Mouse (Mus musculus): ENCODE measurements around the gene Dmwd. TPM values are rescaled to one million over a fixed set of nuclear protein-coding genes. Genes with fewer than 3 reads are reported as not detected.

Gene Dmwd
- polyA plus RNA-seq, 1 experiment from 2014 or later = 12.6 TPM

GRCm38 (mm10) chr7:19050172-19050571 is 25.9 kb upstream of the Dmwd start:
- Histone ChIP-seq H3K4me3 (ENCODE audit: low read length) (no peak overlapping the region), H3K9me3 (replicated peaks; ENCODE audit: control insufficient read depth, low read length) (no peaks in the 10 kb centered on the region), H3K27ac (ENCODE audit: low read length) (no peak overlapping the region), H3K9ac (ENCODE audit: low read length) (no peak overlapping the region), H3K4me2 (ENCODE audit: low read depth, low read length) (no peak overlapping the region), H3K36me3 (ENCODE audit: control insufficient read depth, insufficient read depth) (peaks cover 51% of the 10 kb centered on the region), H3K27me3 (ENCODE audit: control insufficient read depth, insufficient read depth, low read length) (no peaks in the 10 kb centered on the region), H3K4me1 (ENCODE audit: control insufficient read depth, insufficient read depth, low read length) (no peaks in the 10 kb centered on the region; the same call in 1 of the 2 replicates)
- 80% methylated on average over 8 of the region's 8 CpGs for WGBS
- ATAC-seq (replicated peaks; ENCODE audit: extremely low read depth, insufficient read depth, low FRiP score) = no peak

DNA sequence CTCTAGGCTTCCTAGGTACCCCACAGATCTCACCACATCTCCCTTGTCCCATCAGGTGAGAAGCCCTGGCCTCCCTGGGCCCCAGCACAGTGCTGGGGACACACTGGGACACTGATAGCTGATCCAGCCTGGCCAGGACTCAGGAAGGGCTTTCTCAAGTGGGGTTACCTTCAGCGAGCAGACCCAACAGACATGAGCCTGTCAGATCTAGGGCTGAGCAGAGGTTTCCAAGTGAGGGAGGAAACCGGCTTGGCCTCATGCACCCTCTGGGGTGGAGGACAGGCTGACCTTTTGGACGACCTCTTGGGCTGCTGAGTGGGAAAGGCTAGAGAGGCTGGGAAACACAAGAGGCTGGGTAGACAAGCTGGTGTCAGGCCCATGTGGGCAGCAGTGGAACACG is 24.9 kb upstream of the Dmwd start:
- no peaks in the 10 kb centered on the region for H3K27me3 ChIP-seq (ENCODE audit: control insufficient read depth, insufficient read depth, low read length)
- H3K36me3 ChIP-seq (ENCODE audit: control insufficient read depth, insufficient read depth) = peaks cover 41% of the 10 kb centered on the region
- H3K4me1 ChIP-seq (ENCODE audit: control insufficient read depth, insufficient read depth, low read length) = no peaks in the 10 kb centered on the region; the same call in 1 of the 2 replicates
- H3K9me3 ChIP-seq (replicated peaks; ENCODE audit: control insufficient read depth, low read length) = no peaks in the 10 kb centered on the region
- H3K27ac ChIP-seq (ENCODE audit: low read length) = no peak overlapping the region
- no peak for ATAC-seq (replicated peaks; ENCODE audit: extremely low read depth, insufficient read depth, low FRiP score)
- no peak overlapping the region for H3K4me2 ChIP-seq (ENCODE audit: low read depth, low read length)
- no peak overlapping the region for H3K9ac ChIP-seq (ENCODE audit: low read length)
- 60% methylated on average over 4 of the region's 4 CpGs for WGBS
- no peak overlapping the region for H3K4me3 ChIP-seq (ENCODE audit: low read length)

GRCm38 (mm10) chr7:19052345-19053135 is 23.5 kb upstream of the Dmwd start:
- H3K9ac ChIP-seq (ENCODE audit: low read length) = no peak overlapping the region
- H3K9me3 ChIP-seq (replicated peaks; ENCODE audit: control insufficient read depth, low read length) = no peaks in the 10 kb centered on the region
- H3K27ac ChIP-seq (ENCODE audit: low read length) = no peak overlapping the region
- no peak overlapping the region for H3K4me2 ChIP-seq (ENCODE audit: low read depth, low read length)
- no peak for ATAC-seq (replicated peaks; ENCODE audit: extremely low read depth, insufficient read depth, low FRiP score)
- 84% methylated on average over 15 of the region's 15 CpGs for WGBS
- peaks cover 34% of the 10 kb centered on the region for H3K36me3 ChIP-seq (ENCODE audit: control insufficient read depth, insufficient read depth)
- H3K4me1 ChIP-seq (ENCODE audit: control insufficient read depth, insufficient read depth, low read length) = no peaks in the 10 kb centered on the region; the same call in 1 of the 2 replicates
- no peaks in the 10 kb centered on the region for H3K27me3 ChIP-seq (ENCODE audit: control insufficient read depth, insufficient read depth, low read length)
- no peak overlapping the region for H3K4me3 ChIP-seq (ENCODE audit: low read length)

DNA sequence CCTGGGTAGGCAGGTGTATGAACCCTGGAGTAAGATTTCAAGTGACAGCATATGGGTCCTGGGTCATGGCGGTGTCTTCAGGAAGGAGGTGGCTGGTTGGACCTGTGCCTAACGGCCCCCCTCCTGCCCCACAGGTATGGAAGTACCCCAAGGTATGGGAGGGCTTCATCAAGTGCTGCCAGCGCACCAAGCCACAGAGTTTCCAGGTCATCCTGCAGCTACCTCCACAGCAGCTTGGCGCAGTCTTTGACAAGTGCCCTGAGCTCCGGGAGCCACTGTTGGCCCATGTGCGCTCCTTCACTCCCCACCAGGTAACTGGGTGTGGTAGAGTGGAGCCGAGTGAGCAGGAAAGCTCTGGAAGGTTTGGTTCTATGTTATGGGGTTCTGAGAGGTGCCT is 22.9 kb upstream of the Dmwd start:
- peaks cover 28% of the 10 kb centered on the region for H3K36me3 ChIP-seq (ENCODE audit: control insufficient read depth, insufficient read depth)

GRCm38 (mm10) chr7:19054047-19054776 is 21.8 kb upstream of the Dmwd start, which contains the start of gene Rsph6a:
Rsph6a (plus strand) TSS chr7:19054690.
- no peak within 1 kb of the TSS for H3K4me3 ChIP-seq (ENCODE audit: low read length)
- no peak within 1 kb of the TSS for H3K27ac ChIP-seq (ENCODE audit: low read length)
- no peak within 1 kb of the TSS for H3K9ac ChIP-seq (ENCODE audit: low read length)
- no peaks in the 10 kb centered on the region; the same call in 1 of the 2 replicates for H3K4me1 ChIP-seq (ENCODE audit: control insufficient read depth, insufficient read depth, low read length)
- H3K9me3 ChIP-seq (replicated peaks; ENCODE audit: control insufficient read depth, low read length) = no peaks in the 10 kb centered on the region
- WGBS = 28% methylated on average over 33 of the region's 33 CpGs
- ATAC-seq (replicated peaks; ENCODE audit: extremely low read depth, insufficient read depth, low FRiP score) = no peak
- H3K27me3 ChIP-seq (ENCODE audit: control insufficient read depth, insufficient read depth, low read length) = no peaks in the 10 kb centered on the region
- peaks cover 22% of the 10 kb centered on the region for H3K36me3 ChIP-seq (ENCODE audit: control insufficient read depth, insufficient read depth)
- peak within 1 kb of the TSS; percentile 39 for H3K4me2 ChIP-seq (ENCODE audit: low read depth, low read length)

More for the DNA sequence above, 22.9 kb upstream of the Dmwd start:
- H3K4me3 ChIP-seq (ENCODE audit: low read length) = no peak overlapping the region
- H3K27ac ChIP-seq (ENCODE audit: low read length) = no peak overlapping the region
- WGBS = 90% methylated on average over 7 of the region's 7 CpGs
- H3K9ac ChIP-seq (ENCODE audit: low read length) = no peak overlapping the region
- no peak for ATAC-seq (replicated peaks; ENCODE audit: extremely low read depth, insufficient read depth, low FRiP score)
- no peaks in the 10 kb centered on the region for H3K9me3 ChIP-seq (replicated peaks; ENCODE audit: control insufficient read depth, low read length)
- no peaks in the 10 kb centered on the region for H3K27me3 ChIP-seq (ENCODE audit: control insufficient read depth, insufficient read depth, low read length)
- H3K4me2 ChIP-seq (ENCODE audit: low read depth, low read length) = no peak overlapping the region
- H3K4me1 ChIP-seq (ENCODE audit: control insufficient read depth, insufficient read depth, low read length) = no peaks in the 10 kb centered on the region; the same call in 1 of the 2 replicates

GRCm38 (mm10) chr7:19054777-19055076 is 21.3 kb upstream of the Dmwd start:
- Histone ChIP-seq H3K27me3 (ENCODE audit: control insufficient read depth, insufficient read depth, low read length) (no peaks in the 10 kb centered on the region), H3K27ac (ENCODE audit: low read length) (no peak overlapping the region), H3K4me2 (ENCODE audit: low read depth, low read length) (peak overlapping the region; percentile 39), H3K4me1 (ENCODE audit: control insufficient read depth, insufficient read depth, low read length) (no peaks in the 10 kb centered on the region; the same call in 1 of the 2 replicates), H3K36me3 (ENCODE audit: control insufficient read depth, insufficient read depth) (peaks cover 17% of the 10 kb centered on the region), H3K9me3 (replicated peaks; ENCODE audit: control insufficient read depth, low read length) (no peaks in the 10 kb centered on the region), H3K9ac (ENCODE audit: low read length) (no peak overlapping the region), H3K4me3 (ENCODE audit: low read length) (no peak overlapping the region)
- 70% methylated on average over 9 of the region's 9 CpGs for WGBS
- no peak for ATAC-seq (replicated peaks; ENCODE audit: extremely low read depth, insufficient read depth, low FRiP score)

DNA sequence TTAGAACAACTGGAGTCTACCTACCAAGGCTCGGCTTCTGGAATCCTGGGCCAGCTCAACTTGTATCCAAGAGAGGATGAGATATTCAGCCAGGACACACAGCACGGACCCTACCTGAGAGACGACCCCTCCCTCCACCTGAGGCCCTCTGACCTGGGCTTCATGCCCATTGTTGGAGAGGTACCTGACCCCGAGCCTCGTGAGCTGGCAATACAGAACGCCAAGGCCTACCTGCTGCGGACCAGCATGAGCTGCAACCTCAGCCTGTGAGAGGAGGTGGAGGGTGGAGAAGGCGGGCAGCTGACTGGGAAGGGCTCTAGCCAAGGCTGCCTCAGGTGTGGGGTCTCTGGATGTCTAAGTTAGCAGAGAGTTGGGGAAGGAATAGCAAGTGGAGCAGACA is 20.9 kb upstream of the Dmwd start:
- Histone ChIP-seq H3K9ac (ENCODE audit: low read length) (no peak overlapping the region), H3K4me2 (ENCODE audit: low read depth, low read length) (no peak overlapping the region), H3K4me3 (ENCODE audit: low read length) (no peak overlapping the region), H3K27ac (ENCODE audit: low read length) (no peak overlapping the region), H3K4me1 (ENCODE audit: control insufficient read depth, insufficient read depth, low read length) (no peaks in the 10 kb centered on the region; the same call in 1 of the 2 replicates), H3K36me3 (ENCODE audit: control insufficient read depth, insufficient read depth) (peaks cover 14% of the 10 kb centered on the region), H3K9me3 (replicated peaks; ENCODE audit: control insufficient read depth, low read length) (no peaks in the 10 kb centered on the region), H3K27me3 (ENCODE audit: control insufficient read depth, insufficient read depth, low read length) (no peaks in the 10 kb centered on the region)
- WGBS = 91% methylated on average over 8 of the region's 8 CpGs
- ATAC-seq (replicated peaks; ENCODE audit: extremely low read depth, insufficient read depth, low FRiP score) = no peak

GRCm38 (mm10) chr7:19057405-19057804 is 18.6 kb upstream of the Dmwd start:
- Histone ChIP-seq H3K9me3 (replicated peaks; ENCODE audit: control insufficient read depth, low read length) (no peaks in the 10 kb centered on the region), H3K27me3 (ENCODE audit: control insufficient read depth, insufficient read depth, low read length) (no peaks in the 10 kb centered on the region), H3K27ac (ENCODE audit: low read length) (no peak overlapping the region), H3K4me2 (ENCODE audit: low read depth, low read length) (no peak overlapping the region), H3K4me3 (ENCODE audit: low read length) (no peak overlapping the region), H3K4me1 (ENCODE audit: control insufficient read depth, insufficient read depth, low read length) (no peaks in the 10 kb centered on the region; the same call in 1 of the 2 replicates), H3K36me3 (ENCODE audit: control insufficient read depth, insufficient read depth) (peaks cover 2% of the 10 kb centered on the region; the same call in 1 of the 2 replicates), H3K9ac (ENCODE audit: low read length) (no peak overlapping the region)
- 75% methylated on average over 10 of the region's 10 CpGs for WGBS
- no peak for ATAC-seq (replicated peaks; ENCODE audit: extremely low read depth, insufficient read depth, low FRiP score)

GRCm38 (mm10) chr7:19065896-19066295 is 10.1 kb upstream of the Dmwd start:
- no peaks in the 10 kb centered on the region for H3K36me3 ChIP-seq (ENCODE audit: control insufficient read depth, insufficient read depth)
- H3K9ac ChIP-seq (ENCODE audit: low read length) = no peak overlapping the region
- H3K4me2 ChIP-seq (ENCODE audit: low read depth, low read length) = no peak overlapping the region
- no peak for ATAC-seq (replicated peaks; ENCODE audit: extremely low read depth, insufficient read depth, low FRiP score)
- WGBS = 37% methylated on average over 13 of the region's 13 CpGs
- no peaks in the 10 kb centered on the region for H3K4me1 ChIP-seq (ENCODE audit: control insufficient read depth, insufficient read depth, low read length)
- H3K9me3 ChIP-seq (replicated peaks; ENCODE audit: control insufficient read depth, low read length) = 0 out of 2 replicates have a peak, but pooled peaks cover 4% of the 10 kb centered on the region
- H3K27me3 ChIP-seq (ENCODE audit: control insufficient read depth, insufficient read depth, low read length) = peaks cover 33% of the 10 kb centered on the region
- H3K4me3 ChIP-seq (ENCODE audit: low read length) = peak overlapping the region; percentile 5; the same call in 1 of the 2 replicates
- H3K27ac ChIP-seq (ENCODE audit: low read length) = no peak overlapping the region
